Mouse (Mus musculus): ENCODE data around the gene Nlrp1a.

GRCm38 (mm10) chr11:71076342-71076741, 68.2 kb downstream of the Nlrp1a start:
- no peak for TF ChIP-seq CTCF (IDR thresholded peaks at IDR 0.05; ENCODE audit: low read depth, low read length)
- TF ChIP-seq POLR2A (IDR thresholded peaks at IDR 0.05; ENCODE audit: borderline replicate concordance, low read depth, low read length): no peak

All from bone marrow macrophage, adult 2 months (primary cell).